Mouse (Mus musculus) intestine, embryonic 14.5 days (tissue): Measurements from ENCODE around the gene Kctd20. TPM values are rescaled to one million over a fixed set of nuclear protein-coding genes. Genes with fewer than 3 reads are reported as not detected.

Experiments
- ATAC-seq: fragments of 200-750 bp; cut with Nextera tagmentation; replicated peaks from 2 replicates; pipeline ENCODE4 v1.8.0; 2017; ENCODE audit warnings: low read depth, moderate number of reproducible peaks, moderate TSS enrichment, moderate library complexity; ENCODE audit not compliant: low FRiP score, low TSS enrichment
- DNase-seq: peaks from one replicate; pipeline ENCODE4 v3.0.0-alpha.2; 2018; ENCODE audit warnings: low spot score
- H3K27ac ChIP-seq: fragments of 300-500 bp; sonication (generic); 2 replicates; pipeline ENCODE4 v1.5.1; 2014; ENCODE audit warnings: low read depth, mild to moderate bottlenecking, control low read depth
- H3K27me3 ChIP-seq: fragments of 300-500 bp; sonication (generic); replicated peaks from 2 replicates; pipeline ENCODE4 v1.6.1; 2014; ENCODE audit warnings: low read length, control low read depth; ENCODE audit not compliant: control insufficient read depth, insufficient read depth
- H3K36me3 ChIP-seq: fragments of 300-500 bp; sonication (generic); 2 replicates; pipeline ENCODE4 v1.6.1; 2014; ENCODE audit warnings: low read length, control low read depth; ENCODE audit not compliant: control insufficient read depth, insufficient read depth
- H3K4me1 ChIP-seq: fragments of 300-500 bp; sonication (generic); replicated peaks from 2 replicates; pipeline ENCODE4 v1.6.1; 2014; ENCODE audit warnings: low read length, control low read depth, mixed read lengths; ENCODE audit not compliant: control insufficient read depth, insufficient read depth
- H3K4me2 ChIP-seq: fragments of 300-500 bp; sonication (generic); 2 replicates; pipeline ENCODE4 v1.6.1; 2014; ENCODE audit warnings: low read length
- H3K4me3 ChIP-seq: fragments of 300-500 bp; sonication (generic); 2 replicates; pipeline ENCODE4 v1.5.1; 2014; ENCODE audit warnings: low read depth, low read length, control low read depth, mixed read lengths
- H3K9ac ChIP-seq: fragments of 300-500 bp; sonication (generic); 2 replicates; pipeline ENCODE4 v1.6.1; 2014; ENCODE audit warnings: mild to moderate bottlenecking, low read length
- H3K9me3 ChIP-seq: fragments of 300-500 bp; sonication (generic); 2 replicates; pipeline ENCODE4 v1.6.1; 2016; ENCODE audit warnings: low read length, control low read depth; ENCODE audit not compliant: control insufficient read depth
- WGBS: fragments of 180-500 bp; shearing (Covaris S2); extraction: QIAGEN DNeasy Blood & Tissue Kit; methylation state at CpG from one replicate; pipeline ENCODE4 v1.1.7; 2014; 5-methylcytosine and 5-hydroxymethylcytosine counted together
- polyA plus RNA-seq: library from polyadenylated mRNA; unstranded; fragments of >200 nt; fragmentation: Nextera tagmentation; extraction: Ambion mirVana; gene quantifications from 2 replicates; pipeline ENCODE4 v1.2.1, GENCODE M21; 2014

The Kctd20 gene
- polyA plus RNA-seq, 1 experiment from 2014 or later, result 72.6 TPM

DNA sequence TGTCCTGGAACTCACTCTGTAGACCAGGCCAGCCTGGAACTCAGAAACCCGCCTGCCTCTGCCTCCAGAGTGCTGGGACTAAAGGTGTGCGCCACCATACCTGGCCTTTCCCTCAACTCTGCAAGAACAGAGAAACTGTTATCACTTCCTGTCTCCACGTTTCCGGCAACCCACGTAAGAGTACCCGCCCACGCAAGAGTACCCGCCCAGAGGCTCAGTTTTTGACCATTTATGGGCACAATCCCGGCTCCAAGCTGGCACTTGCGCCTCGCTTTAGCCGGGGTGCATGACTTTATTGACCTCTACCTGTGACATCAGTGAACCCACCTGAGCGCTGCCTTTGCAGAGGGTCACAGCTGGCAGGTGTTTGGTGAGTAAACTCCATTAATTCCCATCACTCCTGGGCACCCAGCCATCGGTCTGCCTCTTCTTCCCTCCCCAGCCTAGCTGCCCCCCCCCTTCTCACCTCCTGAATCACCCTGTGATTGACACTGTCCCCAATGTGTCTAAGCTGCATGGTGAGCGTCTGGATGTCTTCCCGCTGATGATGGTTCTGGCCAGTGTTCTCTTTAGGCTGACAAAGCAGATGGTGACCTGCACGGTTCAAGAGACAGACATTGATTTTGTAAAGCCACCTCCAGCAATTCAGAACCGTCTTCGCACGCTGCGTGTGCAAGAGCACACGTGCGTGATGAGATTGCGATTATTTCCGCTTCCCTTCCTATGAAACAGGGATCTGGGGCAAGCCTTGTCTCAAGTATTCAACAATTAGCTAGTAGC is 10.8 kb upstream of the Kctd20 start:
- H3K9me3 ChIP-seq, result no peaks in the 10 kb centered on the region
- WGBS, result 92% methylated on average over 25 of the region's 25 CpGs
- no peak overlapping the region for H3K27ac ChIP-seq
- no peak overlapping the region for H3K4me2 ChIP-seq
- H3K9ac ChIP-seq, result no peak overlapping the region
- no peak for ATAC-seq
- H3K27me3 ChIP-seq, result no peaks in the 10 kb centered on the region
- no peaks in the 10 kb centered on the region for H3K4me1 ChIP-seq
- H3K4me3 ChIP-seq, result no peak overlapping the region
- no peaks in the 10 kb centered on the region for H3K36me3 ChIP-seq
- DNase-seq, result no peak

DNA sequence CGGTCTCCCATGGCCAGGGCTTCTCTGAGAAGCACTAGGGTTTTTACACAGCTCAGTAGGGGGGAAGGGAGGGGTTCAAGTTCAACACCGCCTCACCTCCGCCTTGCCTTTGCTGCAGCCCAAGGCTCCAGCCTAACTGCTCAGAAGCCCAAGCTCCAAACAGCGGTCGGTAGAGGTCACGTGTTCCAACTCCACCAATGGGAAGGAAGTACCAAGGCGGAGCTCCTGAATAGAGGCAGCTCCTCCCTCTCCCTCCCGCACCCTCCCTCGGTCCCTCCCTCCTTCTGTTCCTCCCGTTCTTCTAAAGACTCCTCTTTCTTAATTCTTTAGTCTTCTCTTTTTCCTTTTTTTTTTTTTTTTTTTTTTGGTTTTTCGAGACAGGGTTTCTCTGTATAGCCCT is 9.6 kb upstream of the Kctd20 start:
- Histone ChIP-seq H3K4me2 (no peak overlapping the region), H3K4me3 (no peak overlapping the region), H3K27me3 (no peaks in the 10 kb centered on the region), H3K4me1 (no peaks in the 10 kb centered on the region), H3K9ac (no peak overlapping the region), H3K9me3 (peaks cover under 1% of the 10 kb centered on the region; the same call in 1 of the 2 replicates), H3K27ac (no peak overlapping the region), H3K36me3 (no peaks in the 10 kb centered on the region)
- WGBS, result 73% methylated on average over 10 of the region's 11 CpGs
- ATAC-seq (no peak), DNase-seq (no peak)

DNA sequence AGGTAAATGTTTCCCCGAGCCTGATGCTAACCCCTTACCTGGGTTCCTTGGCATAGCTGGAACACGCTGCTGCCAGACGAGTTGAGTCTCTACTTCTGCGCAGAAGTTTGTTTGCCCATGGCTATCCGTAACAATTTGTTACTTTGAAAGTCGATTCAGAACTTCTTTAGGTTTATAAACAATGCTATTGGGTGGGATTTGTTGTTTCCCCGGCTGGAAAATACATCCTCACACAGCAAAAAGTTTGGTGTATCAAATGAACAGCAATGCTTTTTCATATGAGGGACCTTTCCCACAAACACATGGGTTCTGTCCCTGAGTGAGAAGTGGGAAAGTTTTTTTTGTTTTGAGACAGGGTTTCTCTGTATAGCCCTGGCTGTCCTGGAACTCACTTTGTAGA is 8.0 kb upstream of the Kctd20 start, which contains the start of gene Pxt1:
Pxt1 (minus strand) TSS at position 101 of the 400 bp plus-strand sequence.
- no peak within 1 kb of the TSS for H3K9ac ChIP-seq
- H3K4me2 ChIP-seq, result no peak within 1 kb of the TSS
- DNase-seq (no peak), ATAC-seq (no peak)
- H3K4me1 ChIP-seq, result no peaks in the 10 kb centered on the region
- peaks cover 6% of the 10 kb centered on the region; the same call in 1 of the 2 replicates for H3K9me3 ChIP-seq
- 82% methylated on average over 7 of the region's 7 CpGs for WGBS
- no peak within 1 kb of the TSS for H3K27ac ChIP-seq
- no peaks in the 10 kb centered on the region for H3K27me3 ChIP-seq
- H3K36me3 ChIP-seq, result no peaks in the 10 kb centered on the region
- no peak within 1 kb of the TSS for H3K4me3 ChIP-seq

DNA sequence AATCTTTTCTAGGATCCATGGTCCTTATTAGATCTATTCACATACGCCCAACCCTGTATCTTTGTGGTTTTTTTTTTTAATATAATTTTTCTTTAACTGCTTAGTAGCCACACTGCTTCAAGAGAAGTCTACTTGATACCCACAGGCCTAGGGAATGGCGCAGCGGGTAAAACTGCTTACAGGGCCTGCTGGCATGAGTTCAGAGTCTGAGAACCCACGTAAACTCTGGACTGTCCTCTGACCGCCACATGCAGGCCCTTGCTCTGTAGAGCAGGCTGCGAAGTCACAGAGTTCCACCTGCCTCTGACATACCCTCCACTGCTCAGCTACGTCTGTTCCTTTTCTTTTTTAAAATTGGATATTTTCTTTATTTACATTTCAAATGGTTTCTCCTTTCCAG is 7.3 kb upstream of the Kctd20 start:
- Histone ChIP-seq H3K4me1 (no peaks in the 10 kb centered on the region), H3K27me3 (no peaks in the 10 kb centered on the region), H3K4me2 (no peak overlapping the region), H3K36me3 (no peaks in the 10 kb centered on the region), H3K27ac (no peak overlapping the region), H3K9ac (no peak overlapping the region), H3K4me3 (no peak overlapping the region), H3K9me3 (peaks cover 6% of the 10 kb centered on the region; the same call in 1 of the 2 replicates)
- WGBS, result 90% methylated on average over 7 of the region's 7 CpGs
- ATAC-seq (no peak), DNase-seq (no peak)

DNA sequence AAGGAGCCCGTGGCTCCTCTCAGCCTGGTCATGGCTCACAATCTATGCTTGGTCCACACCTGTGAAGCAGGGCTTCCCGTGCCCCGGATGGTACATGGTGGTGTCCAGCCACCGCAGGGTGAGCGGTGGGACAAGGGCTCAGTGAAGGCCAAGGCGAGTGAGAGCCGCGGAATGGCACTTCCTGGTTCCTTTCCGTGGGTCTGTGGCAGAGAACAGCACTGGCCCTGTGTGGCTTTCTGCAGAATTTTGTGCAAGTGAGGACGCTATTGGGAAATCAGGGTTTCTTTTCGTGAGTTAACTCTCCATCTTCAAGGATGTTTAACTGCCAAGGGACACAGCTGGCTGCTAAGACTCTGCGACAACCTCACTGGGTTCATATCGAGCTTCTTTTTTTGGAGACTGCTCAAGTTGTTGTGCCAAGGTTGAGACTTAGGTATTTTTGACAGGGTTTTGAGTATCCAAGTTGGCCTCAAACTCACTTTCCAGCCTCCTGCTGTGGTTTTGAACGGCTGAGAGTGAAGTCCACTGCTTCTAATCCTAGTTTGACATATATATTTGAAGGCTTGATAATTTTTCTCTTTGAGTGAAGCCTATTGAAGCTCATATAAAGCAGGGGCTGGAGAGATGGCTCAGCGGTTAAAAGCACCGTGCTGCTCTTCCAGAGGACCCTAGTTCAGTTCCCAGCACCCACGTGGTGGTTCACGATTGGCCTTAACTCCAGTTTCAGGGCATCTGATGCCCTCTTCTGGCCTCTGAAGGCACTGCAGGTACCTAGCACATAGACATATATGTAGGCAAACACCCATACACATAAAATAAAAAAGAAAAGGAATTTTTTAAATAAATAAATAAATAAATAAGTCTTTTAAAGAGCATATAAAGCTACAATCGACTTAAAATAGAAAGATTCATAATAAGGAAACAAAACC is 4.5 kb upstream of the Kctd20 start:
- ATAC-seq, result no peak

DNA sequence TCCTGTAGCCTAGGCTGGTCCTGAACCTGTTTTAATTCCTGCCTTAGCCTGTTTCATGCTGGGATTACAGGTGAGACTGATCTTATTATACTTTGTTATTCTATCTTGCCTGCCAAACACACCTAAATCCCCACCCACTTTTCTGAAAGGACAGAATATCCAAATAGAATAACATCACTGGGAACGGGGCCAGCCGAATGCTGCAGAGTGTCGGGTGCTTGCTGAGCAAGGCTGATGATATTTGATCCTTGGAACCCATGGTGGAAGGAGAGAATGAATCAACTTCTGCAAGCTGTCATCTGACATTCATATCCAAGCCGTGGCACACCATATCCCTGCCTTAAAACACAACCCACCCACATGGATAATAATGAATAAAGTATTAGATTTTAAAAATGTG is 3.1 kb upstream of the Kctd20 start:
- peaks cover 9% of the 10 kb centered on the region for H3K4me1 ChIP-seq
- H3K9ac ChIP-seq, result no peak overlapping the region
- 64% methylated on average over 4 of the region's 4 CpGs for WGBS
- H3K4me3 ChIP-seq, result no peak overlapping the region
- DNase-seq (no peak), ATAC-seq (no peak)
- peaks cover 6% of the 10 kb centered on the region; the same call in 1 of the 2 replicates for H3K9me3 ChIP-seq
- no peak overlapping the region for H3K27ac ChIP-seq
- H3K4me2 ChIP-seq, result no peak overlapping the region
- H3K27me3 ChIP-seq, result no peaks in the 10 kb centered on the region
- no peaks in the 10 kb centered on the region for H3K36me3 ChIP-seq

More for the DNA sequence above, 4.5 kb upstream of the Kctd20 start:
- Histone ChIP-seq H3K9ac (no peak overlapping the region), H3K27me3 (no peaks in the 10 kb centered on the region), H3K9me3 (peaks cover 6% of the 10 kb centered on the region; the same call in 1 of the 2 replicates), H3K4me2 (no peak overlapping the region), H3K4me1 (peaks cover 5% of the 10 kb centered on the region; the same call in 1 of the 2 replicates), H3K27ac (no peak overlapping the region), H3K4me3 (no peak overlapping the region), H3K36me3 (no peaks in the 10 kb centered on the region)
- WGBS, result 90% methylated on average over 19 of the region's 19 CpGs
- no peak for DNase-seq

DNA sequence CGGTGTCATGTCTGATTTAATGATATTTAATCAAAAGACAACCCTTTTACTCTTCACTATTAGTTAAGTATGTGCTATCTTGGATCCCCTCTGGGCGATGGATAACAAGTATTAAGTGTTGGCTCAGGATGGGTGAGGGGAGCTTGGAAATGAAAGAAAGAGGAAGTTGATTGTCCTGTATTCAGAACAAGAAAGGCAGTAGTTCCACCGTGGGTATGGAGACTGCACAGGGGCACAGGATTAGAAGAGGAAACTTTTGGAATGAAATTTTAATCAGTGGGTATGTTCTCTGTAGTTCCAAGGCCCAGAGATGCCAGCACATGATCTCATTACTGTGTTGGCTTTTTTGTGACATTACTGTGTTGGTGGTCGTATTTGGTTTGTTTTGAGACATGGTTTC is 999 bp upstream of the Kctd20 start:
- H3K27me3 ChIP-seq, result no peaks in the 10 kb centered on the region
- ATAC-seq, result no peak
- H3K36me3 ChIP-seq, result no peaks in the 10 kb centered on the region
- no peak overlapping the region for H3K4me2 ChIP-seq
- peaks cover 6% of the 10 kb centered on the region; the same call in 1 of the 2 replicates for H3K9me3 ChIP-seq
- no peak overlapping the region for H3K4me3 ChIP-seq
- no peak for DNase-seq
- peaks cover 14% of the 10 kb centered on the region for H3K4me1 ChIP-seq
- no peak overlapping the region for H3K9ac ChIP-seq
- 77% methylated on average over 4 of the region's 4 CpGs for WGBS
- no peak overlapping the region for H3K27ac ChIP-seq

DNA sequence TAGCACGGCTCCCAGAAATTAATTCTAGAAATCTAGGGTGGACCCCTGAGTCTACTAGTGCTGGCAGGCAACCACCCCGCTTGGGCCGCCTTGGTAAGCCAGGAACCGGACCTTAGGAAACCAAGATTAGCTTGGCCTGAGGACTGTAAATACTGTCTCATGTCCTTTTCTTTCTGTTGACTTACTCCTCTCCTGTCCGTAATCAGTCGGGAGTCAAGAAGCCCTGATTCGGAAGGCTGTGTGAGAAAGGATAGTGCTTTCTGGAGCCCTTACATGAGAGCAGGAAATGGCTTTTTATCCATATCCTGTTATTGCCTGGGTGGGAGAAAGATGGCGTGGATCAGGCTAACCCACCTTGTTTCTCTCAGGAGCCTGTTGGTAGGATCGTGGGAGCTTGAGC is 1.5 kb downstream of the Kctd20 start:
- DNase-seq (no peak), ATAC-seq (no peak)
- WGBS, result 11% methylated on average over 9 of the region's 9 CpGs

More for the DNA sequence above, 1.5 kb downstream of the Kctd20 start:
- Histone ChIP-seq H3K27me3 (no peaks in the 10 kb centered on the region), H3K4me3 (peak overlapping the region; percentile 90), H3K4me1 (peaks cover 14% of the 10 kb centered on the region), H3K9me3 (no peaks in the 10 kb centered on the region), H3K9ac (peak overlapping the region; percentile 94), H3K27ac (peak overlapping the region; percentile 95), H3K4me2 (peak overlapping the region; percentile 94), H3K36me3 (peaks cover 7% of the 10 kb centered on the region; the same call in 1 of the 2 replicates)
